Comparison of ENCODE assay signal across 22 mouse cellular contexts in the genomic region with DNA sequence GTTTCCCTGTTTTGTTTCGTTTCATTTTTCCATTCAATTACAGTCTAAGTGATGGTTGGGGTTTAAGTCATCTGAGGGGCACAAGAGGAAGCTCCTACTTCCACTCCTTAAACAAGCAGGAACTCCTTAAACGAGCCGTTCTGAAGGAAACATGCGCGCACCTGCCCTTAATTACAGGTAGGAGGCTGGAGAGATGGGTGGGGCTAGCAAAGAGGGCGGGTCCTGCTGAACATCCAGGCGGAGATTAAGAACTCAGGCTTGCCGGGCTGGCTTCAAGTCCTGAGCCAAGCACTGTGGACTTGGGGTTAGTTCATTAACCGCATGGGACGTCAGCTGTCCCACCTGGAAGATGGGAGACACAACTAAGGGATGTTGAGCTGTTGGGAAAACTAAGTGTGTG. TPM values are rescaled to one million over a fixed set of nuclear protein-coding genes. Genes with fewer than 3 reads are reported as not detected.
DNase-seq lines count a peak whose midpoint lies in the region; ATAC-seq lines count a peak whose summit lies in the region.
"Had no signal": no experiment of that assay in that cellular context is flagged by ENCODE, and none has a peak within 500 bp of the region (broad histone marks: within the 10 kb centered on the region; RNA-seq: fewer than 3 reads in every experiment).

No protein-coding gene starts in this region.

- no peak overlapping the region for H3K4me2 ChIP-seq in liver, embryonic 12.5 days
- no peak overlapping the region for H3K4me2 ChIP-seq in embryonic facial prominence, embryonic 14.5 days (ENCODE audit: low read depth, low read length)
- no peak overlapping the region for H3K4me2 ChIP-seq in limb, embryonic 11.5 days (ENCODE audit: low read depth, severe bottlenecking)
- no peak overlapping the region for H3K4me2 ChIP-seq in hindbrain, embryonic 11.5 days (replicated peaks; ENCODE audit: low read depth, low read length)
- H3K4me2 ChIP-seq: heart, embryonic 13.5 days had no signal

- H3K9ac ChIP-seq in liver, embryonic 12.5 days: no peak overlapping the region
- H3K9ac ChIP-seq in embryonic facial prominence, embryonic 14.5 days (ENCODE audit: low read depth, low read length): no peak overlapping the region
- H3K9ac ChIP-seq in limb, embryonic 11.5 days (ENCODE audit: low read length): no peak overlapping the region
- no peak overlapping the region for H3K9ac ChIP-seq in hindbrain, embryonic 11.5 days (ENCODE audit: low read depth, low read length)
- H3K9ac ChIP-seq: heart, embryonic 13.5 days; liver, embryonic 14.5 days had no signal

- H3K4me3 ChIP-seq in liver, embryonic 12.5 days: no peak overlapping the region
- no peak overlapping the region for H3K4me3 ChIP-seq in embryonic facial prominence, embryonic 14.5 days (ENCODE audit: low read depth, low read length)
- no peak overlapping the region for H3K4me3 ChIP-seq in limb, embryonic 11.5 days (ENCODE audit: low read depth, low read length)
- no peak overlapping the region for H3K4me3 ChIP-seq in hindbrain, embryonic 11.5 days (ENCODE audit: low read depth, low read length)
- H3K4me3 ChIP-seq: forebrain, embryonic 10.5 days; heart, embryonic 13.5 days; left cerebral cortex, adult 2 months; midbrain, embryonic 10.5 days had no signal

- DNase-seq in liver (peak; percentile 9), ES-CJ7 (ENCODE audit: low read depth, low spot score) (peak; percentile 46)
- peak; percentile 70 for DNase-seq in embryonic facial prominence, embryonic 14.5 days (ENCODE audit: low spot score)
- DNase-seq in limb, embryonic 11.5 days (ENCODE audit: low spot score): peak; percentile 27
- no peak for DNase-seq in gastrocnemius, postnatal 10 days
- DNase-seq in hindbrain, embryonic 11.5 days (ENCODE audit: low spot score): no peak
- DNase-seq: adrenal gland, postnatal 14 days; cerebellum, postnatal 10 days; heart, adult 18-20 months; heart, postnatal 36 days; kidney, adult 9 months; kidney, postnatal 25 days; left cerebral cortex, postnatal 4 days; thymus, postnatal 14 days had no signal

- peaks cover 37% of the 10 kb centered on the region for H3K27me3 ChIP-seq in liver, embryonic 12.5 days (replicated peaks)
- no peaks in the 10 kb centered on the region for H3K27me3 ChIP-seq in embryonic facial prominence, embryonic 14.5 days (replicated peaks; ENCODE audit: control insufficient read depth, insufficient read depth, low read length)
- no peaks in the 10 kb centered on the region for H3K27me3 ChIP-seq in limb, embryonic 11.5 days (ENCODE audit: control insufficient read depth, insufficient read depth, low read length)
- H3K27me3 ChIP-seq in hindbrain, embryonic 11.5 days (ENCODE audit: control insufficient read depth, insufficient read depth, low read length): peaks cover 5% of the 10 kb centered on the region; the same call in 1 of the 2 replicates

- no peaks in the 10 kb centered on the region for H3K9me3 ChIP-seq in liver, embryonic 12.5 days (replicated peaks)
- no peaks in the 10 kb centered on the region for H3K9me3 ChIP-seq in embryonic facial prominence, embryonic 14.5 days (ENCODE audit: control insufficient read depth, low read length)
- H3K9me3 ChIP-seq in limb, embryonic 11.5 days (ENCODE audit: control insufficient read depth, low read length): no peaks in the 10 kb centered on the region
- H3K9me3 ChIP-seq in hindbrain, embryonic 11.5 days (ENCODE audit: control insufficient read depth, low read length): no peaks in the 10 kb centered on the region
- H3K9me3 ChIP-seq: forebrain, embryonic 10.5 days; heart, embryonic 13.5 days; midbrain, embryonic 10.5 days had no signal

- ATAC-seq in liver, embryonic 12.5 days: no peak
- 0 out of 2 replicates have a peak, but pooled peaks have one; percentile 11 for ATAC-seq in embryonic facial prominence, embryonic 14.5 days (ENCODE audit: low read depth)
- ATAC-seq in limb, embryonic 11.5 days (ENCODE audit: insufficient number of reproducible peaks, low FRiP score, low TSS enrichment, low read depth): no peak
- ATAC-seq in hindbrain, embryonic 11.5 days (ENCODE audit: low FRiP score): no peak
- ATAC-seq: hindbrain, embryonic 16.5 days had no signal

- 34% methylated on average over 10 of the region's 10 CpGs for WGBS in liver, embryonic 12.5 days (ENCODE audit: insufficient replicate concordance)
- WGBS in embryonic facial prominence, embryonic 14.5 days: 21% methylated on average over 10 of the region's 10 CpGs
- 25% methylated on average over 10 of the region's 10 CpGs for WGBS in limb, embryonic 11.5 days
- 37% methylated on average over 10 of the region's 10 CpGs for WGBS in hindbrain, embryonic 11.5 days

- no peak overlapping the region for H3K27ac ChIP-seq in liver, embryonic 12.5 days
- H3K27ac ChIP-seq in embryonic facial prominence, embryonic 14.5 days (replicated peaks; ENCODE audit: low read depth, low read length): no peak overlapping the region
- no peak overlapping the region for H3K27ac ChIP-seq in limb, embryonic 11.5 days (replicated peaks; ENCODE audit: low read depth, low read length)
- H3K27ac ChIP-seq in hindbrain, embryonic 11.5 days (ENCODE audit: low read depth, low read length): no peak overlapping the region
- H3K27ac ChIP-seq: forebrain, embryonic 10.5 days; heart, embryonic 13.5 days; left cerebral cortex, adult 2 months; liver, embryonic 14.5 days; macrophage; midbrain, embryonic 10.5 days had no signal

- no peaks in the 10 kb centered on the region for H3K36me3 ChIP-seq in liver, embryonic 12.5 days
- no peaks in the 10 kb centered on the region for H3K36me3 ChIP-seq in embryonic facial prominence, embryonic 14.5 days (ENCODE audit: control insufficient read depth, insufficient read depth, low read length)
- no peaks in the 10 kb centered on the region for H3K36me3 ChIP-seq in limb, embryonic 11.5 days (ENCODE audit: control insufficient read depth, insufficient read depth, low read length)
- H3K36me3 ChIP-seq in hindbrain, embryonic 11.5 days (ENCODE audit: control insufficient read depth, insufficient read depth, low read length): no peaks in the 10 kb centered on the region
- H3K36me3 ChIP-seq: forebrain, embryonic 10.5 days; heart, embryonic 13.5 days; midbrain, embryonic 10.5 days had no signal

- peaks cover 10% of the 10 kb centered on the region for H3K4me1 ChIP-seq in liver, embryonic 12.5 days
- H3K4me1 ChIP-seq in embryonic facial prominence, embryonic 14.5 days (ENCODE audit: control insufficient read depth, insufficient read depth, low read length): no peaks in the 10 kb centered on the region
- H3K4me1 ChIP-seq in limb, embryonic 11.5 days (ENCODE audit: control insufficient read depth, insufficient read depth, low read length): no peaks in the 10 kb centered on the region
- H3K4me1 ChIP-seq in hindbrain, embryonic 11.5 days (replicated peaks; ENCODE audit: control insufficient read depth, insufficient read depth, low read length): no peaks in the 10 kb centered on the region

RNA-seq across cellular contexts. Expression of gene Nod1, which starts 4.8 kb away (rescaled TPM):
- polyA plus RNA-seq in liver, embryonic 12.5 days (2016; fragmentation: Nextera tagmentation; extraction: Ambion mirVana): 1.9 and 2.2 TPM in 2 replicates
- polyA plus RNA-seq in embryonic facial prominence, embryonic 14.5 days (2014; fragmentation: Nextera tagmentation; extraction: Ambion mirVana): 7.5 and 7.8 TPM in 2 replicates
- polyA plus RNA-seq in limb, embryonic 11.5 days (2014; fragmentation: Nextera tagmentation; extraction: Ambion mirVana): 2.2 and 2.4 TPM in 2 replicates
- 1 to 10 TPM; 7.0 to 7.6 TPM for total RNA-seq in gastrocnemius, postnatal 10 days (2021)
- polyA plus RNA-seq in hindbrain, embryonic 11.5 days (2014; fragmentation: Nextera tagmentation; extraction: Ambion mirVana): 1.8 and 2.4 TPM in 2 replicates

RNA-seq across cellular contexts. Expression of gene Ggct, which starts 25.2 kb away (rescaled TPM):
- 6.9 and 7.4 TPM in 2 replicates for polyA plus RNA-seq in liver, embryonic 12.5 days (2016; fragmentation: Nextera tagmentation; extraction: Ambion mirVana)
- 9.5 and 10.8 TPM in 2 replicates for polyA plus RNA-seq in embryonic facial prominence, embryonic 14.5 days (2014; fragmentation: Nextera tagmentation; extraction: Ambion mirVana)
- 8.3 and 11.3 TPM in 2 replicates for polyA plus RNA-seq in limb, embryonic 11.5 days (2014; fragmentation: Nextera tagmentation; extraction: Ambion mirVana)
- 1 to 10 TPM; 6.3 TPM for total RNA-seq in gastrocnemius, postnatal 10 days (2021)
- polyA plus RNA-seq in hindbrain, embryonic 11.5 days (2014; fragmentation: Nextera tagmentation; extraction: Ambion mirVana): 18.2 and 18.9 TPM in 2 replicates

Comparison
In these comparisons a context has a peak if more than half of its experiments do, and no peak if none do; other contexts are left out.
1. DNase-seq: peak in liver (single experiment), ES-CJ7 (single experiment), embryonic facial prominence, embryonic 14.5 days (single experiment) and limb, embryonic 11.5 days (single experiment); none in gastrocnemius, postnatal 10 days (single experiment) and hindbrain, embryonic 11.5 days (single experiment).